Mouse (Mus musculus) induced T-regulatory cell, adult 2 months (primary cell): ENCODE results near the gene Gcsh.

Experiments used
- DNase-seq: peaks from one replicate; pipeline ENCODE4 v3.0.0-alpha.2; 2012; ENCODE audit warnings: low read depth

Gcsh gene

DNA sequence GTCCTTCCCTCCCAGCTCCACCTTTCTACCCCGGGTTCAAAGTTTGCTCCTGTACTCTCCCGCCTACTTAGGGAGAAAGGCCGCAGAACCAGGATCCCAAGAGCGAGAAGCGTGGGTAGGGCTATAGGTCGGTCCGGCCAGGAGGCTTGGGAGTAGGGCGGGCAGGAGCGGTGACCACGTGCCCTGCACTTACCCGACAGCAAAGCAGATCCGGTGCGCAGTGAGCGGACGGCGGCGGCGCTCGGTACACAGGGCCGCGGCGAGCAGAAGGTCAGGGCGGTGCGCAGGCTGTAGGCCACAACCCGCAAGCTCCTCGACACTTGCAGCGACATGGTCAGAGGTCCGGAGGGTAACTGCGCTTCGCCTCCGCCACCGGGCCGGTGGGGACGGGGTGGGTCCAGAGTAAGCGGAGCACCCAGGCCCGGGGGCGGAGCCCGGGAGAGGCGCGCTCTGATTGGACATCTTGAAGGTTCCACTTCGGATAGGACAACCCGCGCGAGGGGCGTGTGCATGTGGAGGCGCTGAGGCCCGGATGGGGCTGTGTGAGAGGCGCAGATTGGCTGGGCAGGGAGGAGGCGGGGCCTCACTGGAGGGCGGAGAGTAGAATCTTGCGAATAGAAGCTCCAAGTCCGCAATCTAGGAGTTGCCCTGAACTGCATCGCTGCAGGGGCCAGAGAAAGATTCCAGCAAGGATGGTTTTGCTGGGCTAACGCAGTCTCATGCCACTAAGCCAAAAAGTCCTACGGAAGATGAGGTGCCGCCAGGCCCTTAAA, at the start of gene Gcsh:
Gene Gcsh, minus strand, starts transcription at position 443 of the 773 bp plus-strand sequence.
- DNase-seq = peak; percentile 99

DNA sequence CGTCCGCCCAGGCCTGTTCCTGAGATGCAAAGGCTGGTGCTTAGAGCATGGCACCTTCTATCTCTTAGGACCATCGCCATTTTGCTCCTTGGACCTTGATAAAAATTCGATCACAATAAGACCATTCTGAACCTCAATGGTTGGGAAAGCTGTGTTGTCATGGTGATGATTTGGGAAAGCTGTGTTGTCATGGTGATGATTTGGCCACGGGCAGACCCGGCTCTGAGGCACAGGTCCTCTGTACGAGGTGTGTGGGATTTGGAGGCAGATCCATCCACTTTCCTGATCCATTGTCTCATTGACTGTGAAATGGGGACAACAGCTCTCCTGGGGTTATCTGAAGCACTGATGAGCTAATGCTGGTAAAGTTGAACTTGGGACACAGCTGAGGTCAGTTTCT, 46.5 kb upstream of the Gcsh start:
- DNase-seq = no peak

DNA sequence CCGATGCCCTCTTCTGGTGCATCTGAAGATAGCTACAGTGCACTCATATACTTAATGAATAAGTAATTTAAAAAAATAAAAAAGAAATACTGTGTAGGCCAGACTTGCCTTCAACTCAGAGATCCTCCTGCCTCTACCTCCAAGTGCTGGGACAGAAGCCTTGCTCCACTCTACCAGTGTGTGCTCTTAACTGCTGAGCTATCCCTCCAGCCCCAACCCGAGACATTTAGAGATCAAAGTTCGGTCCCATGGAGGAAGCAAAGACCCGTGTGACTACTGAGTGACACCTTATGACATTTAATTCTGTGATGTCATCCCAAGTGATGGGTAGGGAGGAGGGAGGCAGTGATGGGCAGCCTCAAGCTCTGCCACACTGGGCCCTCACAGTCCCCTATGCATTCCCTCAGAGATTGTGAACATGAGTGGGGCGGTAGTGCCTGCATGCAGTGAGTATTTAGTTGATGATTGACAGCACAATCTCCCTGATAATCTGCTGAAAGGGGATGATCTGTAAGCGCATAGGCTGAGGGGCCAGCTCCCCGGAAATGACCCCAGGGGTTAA, 44.1 kb upstream of the Gcsh start:
- DNase-seq = no peak

DNA sequence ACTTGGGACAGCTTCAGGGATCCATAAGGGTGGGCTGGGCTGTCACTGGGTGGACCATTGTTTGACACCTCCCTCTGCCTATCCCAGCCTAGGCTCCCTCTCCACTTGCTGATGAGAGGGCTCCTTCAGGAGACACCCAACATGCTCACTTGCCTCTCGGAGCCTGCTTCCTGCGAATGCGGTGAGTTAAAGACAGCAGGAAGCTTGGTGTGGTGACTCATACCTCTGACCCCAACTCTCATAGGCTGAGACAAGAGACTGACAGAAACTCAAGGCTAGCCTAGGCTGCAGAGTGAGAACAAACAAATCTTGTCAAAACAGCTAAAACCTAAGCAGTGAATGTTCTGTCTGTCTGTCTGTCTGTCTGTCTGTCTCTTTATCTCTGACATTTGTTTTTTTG, 40.1 kb upstream of the Gcsh start:
- peak; percentile 51 for DNase-seq

DNA sequence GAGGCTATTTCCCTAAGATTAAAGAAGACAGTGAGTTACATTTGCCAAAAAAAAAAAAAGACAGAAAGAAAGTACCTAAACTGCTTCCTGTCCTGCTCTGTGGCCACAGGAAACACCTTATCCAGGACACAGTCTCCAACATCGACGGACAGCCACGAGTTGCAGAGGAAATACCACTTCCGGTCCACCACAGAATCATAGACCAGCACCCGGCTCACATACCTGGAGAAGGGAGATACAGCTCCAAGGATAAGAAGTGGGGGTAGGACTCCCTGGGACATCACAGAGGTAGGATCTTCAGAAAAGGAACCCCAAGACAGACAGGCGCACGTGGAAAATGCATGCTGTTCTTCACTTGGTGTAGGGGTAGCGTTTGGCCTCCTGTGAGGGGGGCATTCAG, 39.3 kb upstream of the Gcsh start:
- no peak for DNase-seq

DNA sequence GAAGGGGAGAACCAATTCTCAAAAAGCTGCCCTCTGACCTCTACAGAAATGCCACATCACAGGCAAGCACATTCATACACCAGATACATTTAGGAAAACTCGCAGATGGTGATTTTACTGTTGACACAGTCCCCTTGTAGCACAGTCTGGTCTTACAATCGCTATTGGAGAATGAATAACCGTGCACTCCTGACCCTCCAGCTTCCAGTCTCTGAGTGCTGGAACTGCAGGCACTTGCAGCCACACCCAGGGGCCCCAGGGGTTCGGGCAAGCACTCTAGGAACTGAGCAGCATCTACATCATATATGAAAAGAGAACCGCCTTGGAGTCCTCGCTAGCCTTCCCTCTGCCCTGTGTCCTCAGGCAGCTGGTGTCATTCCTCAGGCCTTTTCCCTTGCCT, 38.1 kb upstream of the Gcsh start:
- DNase-seq = no peak

DNA sequence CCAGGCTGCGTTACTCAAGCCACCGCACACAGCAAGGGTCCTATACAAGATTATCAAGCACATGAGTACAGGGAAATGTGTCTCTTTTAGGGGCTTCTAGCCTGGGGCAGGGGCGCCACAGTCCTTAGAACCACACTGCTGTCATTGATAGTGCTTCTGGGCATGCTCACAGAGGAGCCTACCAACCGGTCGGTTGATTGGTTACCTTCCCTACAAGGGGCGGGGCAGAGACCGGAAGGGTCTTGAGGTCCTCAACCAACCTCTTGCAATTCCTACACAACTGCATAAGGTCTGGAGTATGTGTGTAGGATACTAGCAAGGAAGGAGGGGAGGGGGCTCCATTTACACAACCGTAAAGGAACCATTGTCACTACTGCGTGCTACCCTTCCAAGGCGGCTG, 35.3 kb upstream of the Gcsh start:
- DNase-seq = no peak

DNA sequence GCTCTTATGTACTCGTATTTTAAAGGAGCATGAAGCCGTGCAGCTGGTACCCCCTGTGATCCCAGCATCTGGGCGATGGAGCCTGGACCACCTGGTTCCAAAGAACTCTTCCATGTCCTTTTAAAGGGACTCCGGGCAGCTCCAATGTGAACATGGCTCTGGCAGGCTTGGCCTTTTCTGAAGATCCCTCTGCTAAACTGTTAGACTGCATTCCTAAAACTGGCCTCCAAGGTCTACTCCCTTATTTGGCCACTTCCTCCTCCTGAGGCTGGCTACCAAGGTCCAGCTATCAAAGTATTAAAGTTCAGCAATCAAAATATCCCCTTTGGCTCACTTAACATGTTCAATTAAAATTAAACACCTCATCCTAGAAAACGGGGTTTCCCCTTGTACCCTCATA, 34.3 kb upstream of the Gcsh start:
- DNase-seq = no peak

DNA sequence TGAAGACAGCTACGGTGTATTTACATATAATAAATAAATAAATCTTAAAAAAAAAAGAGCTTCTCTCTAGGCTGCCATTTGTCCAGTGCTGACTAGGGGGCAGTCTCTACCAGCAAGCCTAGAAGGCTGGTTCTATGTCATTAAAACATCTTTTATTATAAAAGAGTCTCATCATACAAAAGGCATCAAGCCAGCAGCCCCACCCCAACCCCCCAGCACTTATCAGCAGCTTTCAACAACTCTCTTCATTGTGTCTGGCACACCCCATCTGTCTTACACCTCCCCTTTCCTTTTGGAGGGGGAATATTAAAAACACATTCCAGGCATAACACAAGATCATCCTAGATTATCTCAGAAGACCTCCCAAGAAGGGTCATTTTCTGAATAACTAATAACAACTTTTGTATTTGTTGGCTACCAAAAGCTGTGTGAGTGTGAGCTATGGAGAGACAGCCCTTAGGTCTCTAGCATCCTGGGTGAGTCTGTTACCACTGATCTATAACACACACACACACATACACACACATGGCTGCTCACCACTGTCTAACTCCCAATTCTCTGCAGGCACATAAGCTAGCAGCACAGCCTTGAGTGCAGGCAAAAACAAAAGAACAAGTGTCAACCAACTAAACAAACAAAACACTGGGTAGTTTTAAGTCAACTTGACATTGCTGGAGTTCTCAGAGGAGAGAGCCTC, 29.1 kb upstream of the Gcsh start:
- no peak for DNase-seq

DNA sequence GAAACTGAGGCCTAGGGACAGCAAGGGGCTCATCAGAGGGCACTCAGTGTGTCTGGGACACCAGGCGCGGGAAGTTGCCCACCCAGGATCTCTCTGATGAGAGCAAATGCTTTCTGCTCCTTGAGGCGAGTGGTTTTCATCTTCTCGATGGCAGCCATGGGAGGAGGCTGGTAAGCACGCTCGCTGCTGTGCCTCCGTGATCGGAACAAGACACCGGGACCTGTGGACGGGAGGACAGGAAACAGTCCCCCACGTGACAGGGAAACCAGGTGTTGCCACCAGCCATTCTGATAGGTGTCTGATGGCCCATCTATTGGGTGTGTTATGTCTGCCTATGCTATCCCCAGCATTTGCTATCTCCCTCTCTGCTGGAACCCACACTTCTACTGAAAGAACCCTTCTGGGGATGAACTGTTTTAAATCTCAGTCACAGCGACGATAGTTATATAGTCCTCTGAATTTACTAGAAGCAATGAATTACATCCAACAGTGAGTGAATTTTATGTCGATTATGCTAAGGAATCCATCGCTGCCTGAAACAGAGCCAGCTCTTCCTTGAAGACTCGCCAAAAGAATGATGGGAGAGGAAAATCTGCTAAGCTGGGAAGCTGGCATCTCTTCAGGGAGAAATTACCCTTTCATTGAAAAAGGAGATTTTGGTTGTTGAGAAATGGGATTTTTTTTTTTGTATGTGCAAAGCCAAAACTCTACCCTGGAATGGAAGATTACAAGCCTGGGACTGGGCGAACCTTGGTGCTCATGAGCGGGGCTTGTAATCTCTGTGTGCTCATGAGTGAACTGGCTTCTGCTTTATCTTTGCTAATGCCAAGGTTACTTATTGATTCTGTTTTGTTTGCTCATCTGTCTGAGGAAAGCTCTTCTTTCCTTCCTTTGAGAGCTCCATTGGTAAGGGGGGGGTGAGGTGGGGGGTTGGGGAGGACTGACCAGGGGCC, 26.3 kb upstream of the Gcsh start:
- DNase-seq = no peak

DNA sequence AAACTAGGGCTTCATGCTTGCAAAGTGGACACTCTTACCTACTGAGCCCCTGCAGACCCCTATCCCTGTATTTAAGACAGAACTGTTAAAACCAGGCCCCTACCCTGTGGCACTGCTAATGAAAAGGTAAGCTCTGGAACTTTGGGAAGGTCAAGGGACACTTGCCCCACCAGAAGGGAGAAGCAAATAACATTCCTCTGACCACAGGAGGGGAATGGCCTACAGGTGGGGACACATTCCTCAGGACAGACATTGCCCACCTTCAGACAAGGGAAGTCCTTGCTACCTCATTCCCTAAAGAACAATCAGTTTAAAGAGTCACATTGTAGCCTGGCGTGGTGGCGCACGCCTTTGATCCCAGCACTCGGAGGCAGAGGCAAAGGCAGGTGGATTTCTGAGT, 24.6 kb upstream of the Gcsh start:
- DNase-seq = no peak

DNA sequence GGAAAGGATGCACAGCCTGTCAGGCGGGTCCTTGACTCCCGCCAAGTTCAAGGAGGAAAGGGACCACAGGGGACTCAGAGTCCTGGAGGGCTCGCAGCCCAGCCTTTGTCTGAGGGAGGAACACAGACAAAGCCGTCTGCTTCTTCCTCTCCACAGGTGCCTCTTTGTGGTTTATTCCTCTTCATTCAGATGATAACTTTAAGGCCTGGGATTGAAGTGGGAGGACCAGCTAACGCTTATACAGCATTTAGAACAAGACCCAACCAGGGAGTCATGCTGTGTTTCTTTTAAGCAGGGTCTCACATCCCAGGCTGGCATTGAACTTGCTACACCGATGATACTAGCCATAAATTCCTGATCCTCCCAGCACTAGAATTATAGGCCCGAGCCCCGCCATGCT, 23.7 kb upstream of the Gcsh start:
- DNase-seq = no peak

DNA sequence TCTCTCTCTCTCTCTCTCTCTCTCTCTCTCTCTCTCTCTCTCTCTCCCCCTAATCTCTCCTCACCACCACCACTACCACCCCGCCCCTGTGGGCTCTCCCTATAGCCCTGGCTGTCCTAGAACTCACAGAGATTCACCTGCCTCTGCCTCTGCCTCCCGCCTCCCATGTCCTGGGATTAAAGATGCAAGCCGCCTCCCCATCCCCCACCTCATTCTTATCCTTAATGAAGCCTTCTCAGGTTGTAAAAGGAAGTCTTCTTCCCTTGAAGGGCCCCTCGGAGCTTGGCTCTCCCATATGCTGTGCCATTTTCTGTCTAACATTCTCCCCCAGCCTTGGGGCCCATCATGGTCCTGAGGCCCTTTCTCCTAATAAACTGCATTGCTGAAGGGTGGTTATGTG, 22.3 kb upstream of the Gcsh start:
- no peak for DNase-seq

DNA sequence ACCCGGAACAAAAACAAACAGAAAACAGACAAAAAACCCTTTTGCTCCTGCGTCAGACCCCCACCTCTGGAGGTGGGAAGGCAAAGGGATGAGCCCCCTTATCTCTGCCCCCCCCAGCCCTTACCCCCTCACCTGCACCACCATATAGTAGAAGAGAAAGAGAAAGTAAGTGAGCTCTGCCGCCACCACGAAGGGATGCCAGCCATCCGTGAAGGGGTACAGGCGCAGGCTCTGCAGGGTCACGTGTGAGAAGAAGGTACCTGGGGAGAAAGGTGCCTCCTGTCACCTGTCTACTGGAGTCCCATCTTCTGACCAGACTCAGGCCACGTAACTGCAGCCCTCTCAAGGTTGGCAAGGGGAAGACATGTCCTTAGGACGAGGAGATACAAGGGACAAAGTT, 18.0 kb upstream of the Gcsh start:
- no peak for DNase-seq

DNA sequence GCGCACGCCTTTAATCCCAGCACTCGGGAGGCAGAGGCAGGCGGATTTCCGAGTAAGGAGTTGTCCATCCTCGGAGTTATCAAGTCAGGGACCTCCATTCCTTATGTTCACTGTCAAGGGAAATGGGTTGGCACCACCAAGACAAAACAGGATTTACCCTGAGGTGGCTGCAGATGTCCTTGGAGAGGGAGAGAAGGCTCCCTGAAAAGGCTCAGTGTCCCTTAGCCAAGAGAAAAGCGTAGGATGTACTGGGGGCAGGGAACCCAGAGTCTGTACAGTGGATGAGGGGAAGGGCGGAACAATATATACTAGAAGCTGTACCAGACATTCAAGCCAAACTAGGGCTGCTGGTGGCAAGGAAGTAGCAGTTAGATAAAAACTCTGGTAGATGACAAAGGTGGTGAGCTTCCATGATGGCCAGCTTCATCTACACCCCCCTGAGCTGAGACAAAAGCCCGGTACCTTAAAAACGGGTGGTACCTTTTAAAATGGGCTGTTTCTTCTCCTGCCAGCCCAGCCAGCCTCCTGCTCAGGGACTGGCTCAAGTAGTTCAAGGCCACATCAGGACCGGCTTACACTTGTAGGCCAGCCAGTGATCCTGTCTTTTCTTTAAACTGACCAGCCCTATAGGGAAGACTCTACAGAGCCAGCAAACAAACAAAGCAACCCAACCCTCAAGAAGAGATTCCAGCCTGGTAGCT, 829 bp upstream of the Gcsh start:
- no peak for DNase-seq

DNA sequence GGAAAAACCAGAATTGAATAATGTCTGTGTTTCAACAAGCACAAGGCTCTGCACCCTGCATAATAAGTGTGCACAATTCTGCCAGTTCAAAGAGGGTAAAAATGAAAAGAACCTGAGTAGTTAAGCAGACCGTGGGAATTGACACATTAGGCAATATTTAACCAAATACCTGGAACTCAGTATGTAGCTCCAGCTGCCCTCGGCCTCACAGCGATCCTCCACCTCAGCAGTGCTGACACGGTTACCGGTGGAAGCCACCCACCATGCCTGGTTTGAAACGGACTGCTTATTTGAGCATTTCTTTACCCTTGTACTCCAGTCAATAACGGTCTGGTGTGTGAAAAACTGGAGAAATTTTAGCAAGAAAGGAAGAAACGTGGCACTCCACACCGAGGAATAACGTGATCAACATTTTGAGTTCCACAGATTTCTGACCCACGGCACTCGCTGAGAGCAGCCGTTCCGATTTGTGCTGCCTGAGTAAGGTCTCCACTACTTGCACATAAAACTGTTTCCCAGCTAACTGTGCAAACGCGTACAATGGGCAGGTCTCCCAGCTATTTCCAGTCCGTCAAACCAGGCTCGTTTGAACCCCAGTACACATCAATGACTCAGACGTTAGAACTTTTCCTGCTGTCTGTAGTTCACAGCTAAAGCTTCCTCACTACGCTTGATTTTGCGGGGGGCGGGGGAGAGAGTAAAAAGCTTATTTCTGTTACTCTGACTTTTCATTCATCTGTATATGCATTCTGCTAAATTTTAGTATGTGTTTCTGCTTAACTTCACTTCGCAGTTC, 963 bp downstream of the Gcsh start:
- peak; percentile 58 for DNase-seq

DNA sequence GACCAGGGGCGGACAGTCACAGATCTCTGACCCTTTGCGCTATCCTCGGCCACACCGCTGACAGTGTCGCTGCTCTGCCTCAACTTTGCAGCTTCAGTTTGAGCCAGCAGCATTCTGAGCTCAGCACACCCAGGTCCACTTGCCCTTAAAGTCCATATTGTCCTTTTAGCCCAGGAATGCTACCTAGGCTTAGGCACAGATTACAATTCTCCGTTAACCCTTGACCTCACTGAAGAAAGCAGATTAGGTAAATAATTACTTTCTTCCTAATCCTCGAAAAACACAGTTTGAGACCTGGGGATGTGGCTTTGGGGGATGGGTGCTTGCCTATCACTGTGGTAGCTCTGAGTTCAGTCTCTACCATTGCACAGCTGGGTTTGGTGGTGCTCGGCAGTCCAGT, 2.1 kb downstream of the Gcsh start:
- DNase-seq = no peak

DNA sequence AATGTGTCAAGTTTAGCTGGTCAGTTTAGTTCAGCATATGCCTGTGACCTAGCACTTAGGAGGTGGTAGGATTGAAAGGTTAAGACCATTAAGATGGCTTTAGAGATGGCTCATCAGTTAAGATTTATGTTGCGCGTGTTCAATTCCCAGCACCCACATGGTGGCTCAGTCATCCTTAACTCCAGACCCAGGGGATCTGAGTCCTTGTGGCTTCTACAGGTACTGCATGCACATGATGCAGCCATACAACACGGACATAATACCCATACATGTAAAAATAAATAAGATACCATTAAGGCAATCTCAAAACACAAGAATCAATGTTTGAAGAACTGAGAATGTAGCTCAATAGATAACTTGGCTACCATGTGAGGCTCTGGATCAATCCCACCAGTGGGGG, 3.5 kb downstream of the Gcsh start:
- DNase-seq = peak; percentile 36

DNA sequence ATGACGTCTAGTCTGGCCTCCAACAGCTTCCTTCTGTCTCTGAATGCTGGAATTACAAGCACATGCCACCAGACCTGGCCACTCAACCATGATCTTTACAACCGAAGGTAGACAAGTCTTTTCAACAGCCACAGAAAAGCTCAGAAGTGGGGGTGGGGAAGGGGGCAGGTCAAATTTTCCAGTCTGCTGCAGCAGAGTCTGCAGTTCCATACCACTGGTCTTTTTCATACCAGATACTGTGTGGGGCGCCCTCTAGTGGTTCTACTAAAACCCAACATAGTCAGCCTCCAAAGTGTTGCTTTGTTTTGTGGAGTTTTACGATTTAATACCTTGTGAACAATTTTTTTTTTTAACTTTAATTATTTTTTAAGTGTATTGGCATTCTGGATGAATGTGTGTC, 13.2 kb downstream of the Gcsh start:
- peak; percentile 91 for DNase-seq

DNA sequence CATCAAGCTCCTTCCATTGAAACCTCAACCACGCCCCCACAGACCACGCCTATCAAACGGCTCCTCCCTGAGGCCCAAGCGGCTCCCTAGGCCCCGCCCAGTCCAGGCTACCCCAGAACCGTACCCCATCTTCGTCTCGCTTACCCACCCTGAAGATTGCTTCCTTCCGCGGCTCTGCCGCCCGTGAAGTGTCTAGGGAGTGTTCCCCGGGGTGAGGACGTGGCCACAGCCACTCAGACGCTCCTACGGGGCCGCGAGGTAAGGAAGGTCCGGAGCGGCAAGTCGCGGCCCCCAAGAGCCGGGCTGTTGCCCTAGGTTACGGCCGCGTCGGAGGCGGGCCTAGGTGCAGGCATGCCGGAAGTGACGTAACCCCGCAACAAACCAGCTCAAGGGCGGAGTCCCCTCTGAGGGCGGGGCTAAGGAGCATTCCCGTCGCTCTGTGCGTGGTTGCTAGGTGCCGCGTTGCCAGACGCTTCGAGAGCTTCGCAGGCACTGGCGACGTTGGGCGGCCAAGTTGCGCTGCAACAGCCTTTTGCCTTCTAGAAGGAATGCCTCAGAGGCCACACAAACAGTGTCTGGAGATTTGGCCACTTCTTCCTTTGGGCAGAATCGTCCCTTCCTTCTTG, 14.6 kb downstream of the Gcsh start, which contains the start of gene 1700030J22Rik:
Gene 1700030J22Rik, minus strand, starts transcription at position 329 of the 626 bp plus-strand sequence.
- DNase-seq = peak; percentile 99
